Mouse (Mus musculus) CH12.LX (cell line): ENCODE measurements around the gene Cops7a.

Experiments
- RCOR1 ChIP-seq: conservative IDR thresholded peaks from 2 replicates; pipeline ENCODE4 v1.6.1; 2012; ENCODE audit warnings: low read depth, mild to moderate bottlenecking, inconsistent platforms, low read length, improper control_type of control experiment
- ZKSCAN1 ChIP-seq: IDR thresholded peaks from 2 replicates; pipeline ENCODE4 v1.6.1; 2012; ENCODE audit warnings: low read depth, inconsistent platforms, low read length, improper control_type of control experiment, borderline replicate concordance

- no peak for TF ChIP-seq ZKSCAN1
- TF ChIP-seq RCOR1: no peak
Observed at GRCm38 (mm10) chr6:124925941-124926340, 39.4 kb downstream of the Cops7a start.
